Mouse (Mus musculus): ENCODE measurements around the gene Tas2r102.

The Tas2r102 gene

DNA sequence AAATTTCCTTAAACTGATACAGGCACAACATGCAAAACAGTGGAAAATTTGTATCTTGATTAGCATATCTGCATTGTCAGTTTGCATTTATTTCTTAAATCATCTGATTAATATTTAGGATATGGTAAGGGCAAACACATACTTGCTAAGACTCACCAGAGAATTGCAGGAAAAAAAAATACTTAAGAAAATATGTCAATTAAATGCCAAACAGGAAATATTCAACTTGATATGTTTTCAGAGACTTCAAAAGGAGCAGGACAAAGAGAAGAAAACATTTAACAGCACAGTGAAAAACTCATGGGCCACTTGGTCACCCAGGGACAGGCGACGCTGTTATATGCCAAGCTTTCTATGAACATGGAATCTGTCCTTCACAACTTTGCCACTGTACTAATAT is at the start of gene Tas2r102:
Tas2r102 (plus strand) TSS at position 301 of the 400 bp plus-strand sequence.
- DNase-seq = no peak

- no peak for DNase-seq
Observed at GRCm38 (mm10) chr6:132737935-132738334, 24.0 kb upstream of the Tas2r102 start, which contains the start of gene Tas2r115. Tas2r115 (minus strand) TSS chr6:132738035.

- no peak for DNase-seq
Observed at GRCm38 (mm10) chr6:132750206-132750605, 11.7 kb upstream of the Tas2r102 start.

- DNase-seq = no peak
Observed at GRCm38 (mm10) chr6:132754430-132754829, 7.5 kb upstream of the Tas2r102 start, which contains the start of gene Tas2r124. Tas2r124 (plus strand) TSS chr6:132754730.

- DNase-seq = no peak
Observed at GRCm38 (mm10) chr6:132778062-132778461, 16.1 kb downstream of the Tas2r102 start, which contains the start of gene Tas2r136. Tas2r136 (minus strand) TSS chr6:132778162.

DNA sequence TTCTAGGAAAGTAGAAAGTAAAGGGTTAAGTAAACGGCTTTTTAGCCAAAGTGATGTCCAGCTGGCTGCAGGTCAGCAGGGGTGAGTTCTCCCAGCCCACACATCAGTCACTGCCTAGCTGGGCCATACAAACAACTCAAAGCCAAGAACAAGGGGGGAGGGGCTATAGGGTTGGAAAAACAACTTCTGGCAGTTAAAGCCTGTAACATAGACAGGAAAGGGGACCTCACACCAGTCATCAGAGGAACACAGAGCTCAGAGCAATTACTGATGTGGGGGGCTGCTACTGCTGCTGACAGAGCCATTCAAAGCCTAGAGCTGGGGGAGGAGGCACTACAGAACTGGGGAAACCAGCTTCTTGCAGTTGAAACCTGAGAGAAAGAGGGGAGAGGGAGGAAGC is 33.5 kb downstream of the Tas2r102 start:
- no peak for DNase-seq

- DNase-seq = no peak
Observed at GRCm38 (mm10) chr6:132802518-132802917, 40.6 kb downstream of the Tas2r102 start, which contains the start of gene Tas2r117. Tas2r117 (plus strand) TSS chr6:132802818.
